Mouse (Mus musculus) E14TG2a.4 (cell line): ENCODE measurements around the gene Ndufa4l2.

ENCODE experiments used
- H3K27me3 ChIP-seq: 2 replicates; pipeline ENCODE4 v1.6.1; 2014; ENCODE audit warnings: low read length, control low read depth; ENCODE audit not compliant: insufficient read depth
- H3K36me3 ChIP-seq: 2 replicates; pipeline ENCODE4 v1.6.1; 2014; ENCODE audit warnings: low read length, control low read depth; ENCODE audit not compliant: insufficient read depth
- H3K4me1 ChIP-seq: replicated peaks from 2 replicates; pipeline ENCODE4 v1.6.1; 2014; ENCODE audit warnings: low read depth, low read length, control low read depth
- H3K4me3 ChIP-seq: replicated peaks from 2 replicates; pipeline ENCODE4 v1.5.1; 2014; ENCODE audit warnings: mild to moderate bottlenecking, low read length
- H3K9me3 ChIP-seq: 2 replicates; pipeline ENCODE4 v1.6.1; 2014; ENCODE audit warnings: low read length, control low read depth
- CTCF ChIP-seq: conservative IDR thresholded peaks from 2 replicates; pipeline ENCODE4 v1.5.1; 2014; ENCODE audit warnings: low read length
- NANOG ChIP-seq: IDR thresholded peaks from 2 replicates; pipeline ENCODE4 v1.6.1; 2014; ENCODE audit warnings: borderline replicate concordance, low read length, mixed read lengths
- POU5F1 ChIP-seq: IDR thresholded peaks from 2 replicates; pipeline ENCODE4 v1.6.1; 2014; ENCODE audit warnings: low read length, borderline replicate concordance

Ndufa4l2 gene

DNA sequence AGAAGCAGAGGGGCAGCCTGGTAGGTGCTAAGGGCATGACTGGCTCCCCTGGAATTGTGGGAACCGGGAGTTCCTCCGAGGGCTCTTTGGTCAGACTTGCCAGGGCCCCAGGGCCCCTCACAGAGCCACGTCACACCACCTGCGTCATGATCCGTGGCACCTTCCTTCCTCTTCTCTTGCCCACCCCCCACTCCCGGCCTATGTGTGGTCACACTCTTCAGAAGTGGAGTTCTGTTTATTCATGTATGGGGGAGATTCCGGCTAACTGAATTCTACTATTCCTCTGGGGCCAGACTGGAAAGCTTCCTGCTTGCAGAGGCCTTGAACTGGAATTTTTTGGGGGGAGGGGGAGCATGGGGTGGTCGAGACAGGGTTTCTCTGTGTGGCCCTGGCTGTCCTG is 49.1 kb downstream of the Ndufa4l2 start:
- H3K9me3 ChIP-seq, result no peaks in the 10 kb centered on the region
- TF ChIP-seq POU5F1 (no peak), CTCF (no peak), NANOG (no peak)
- peaks cover 18% of the 10 kb centered on the region for H3K27me3 ChIP-seq
- H3K36me3 ChIP-seq, result peaks cover 67% of the 10 kb centered on the region
- H3K4me1 ChIP-seq, result peaks cover 63% of the 10 kb centered on the region
- H3K4me3 ChIP-seq, result peak overlapping the region; percentile 11; the same call in 1 of the 2 replicates

DNA sequence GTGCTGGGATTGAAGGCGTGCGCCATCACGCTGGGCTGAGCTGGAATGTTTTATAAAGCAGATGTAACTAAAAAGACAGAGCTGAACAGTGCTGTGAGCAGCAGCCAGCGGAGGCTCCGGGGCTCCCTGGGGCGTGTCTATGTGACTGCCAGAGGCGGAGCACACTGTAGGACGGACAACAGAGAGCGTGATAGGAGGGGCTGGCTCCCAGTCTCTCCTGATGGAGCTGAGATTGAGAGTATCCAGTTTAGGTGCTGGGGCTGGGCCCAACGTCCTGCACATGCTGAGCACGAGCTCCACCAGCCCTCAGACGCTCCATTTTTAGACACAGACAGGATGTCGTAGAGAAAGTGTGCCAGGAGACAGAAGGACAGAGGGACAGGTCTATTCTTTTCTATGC is 49.5 kb downstream of the Ndufa4l2 start:
- TF ChIP-seq CTCF (no peak), NANOG (no peak), POU5F1 (no peak)
- H3K27me3 ChIP-seq, result peaks cover 16% of the 10 kb centered on the region
- H3K36me3 ChIP-seq, result peaks cover 66% of the 10 kb centered on the region
- no peak overlapping the region for H3K4me3 ChIP-seq
- H3K9me3 ChIP-seq, result no peaks in the 10 kb centered on the region
- H3K4me1 ChIP-seq, result peaks cover 59% of the 10 kb centered on the region
